Comparison of ENCODE assay signal across 18 mouse cellular contexts in the genomic region with DNA sequence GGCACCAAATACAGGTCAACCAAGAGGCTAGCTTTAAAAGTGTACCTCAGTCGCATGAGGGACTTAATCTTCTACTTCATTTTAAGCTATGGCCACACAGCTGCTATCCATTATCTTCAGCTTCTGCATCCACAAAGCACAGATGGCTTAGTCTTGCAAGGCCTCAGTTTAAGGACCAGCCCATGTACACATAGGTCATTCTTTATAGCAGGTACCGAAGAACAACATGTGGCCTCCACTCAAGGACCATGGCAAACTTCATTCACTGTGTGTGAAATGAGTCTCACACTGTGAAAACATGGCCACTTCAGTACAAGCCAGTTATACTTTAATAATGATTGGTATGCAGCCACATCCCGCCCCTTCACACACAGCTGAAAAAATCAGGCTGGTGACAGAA. TPM values are rescaled to one million over a fixed set of nuclear protein-coding genes. Genes with fewer than 3 reads are reported as not detected.
DNase-seq lines count a peak whose midpoint lies in the region; ATAC-seq and TF ChIP-seq lines count a peak whose summit lies in the region.
"Had no signal": no experiment of that assay in that cellular context is flagged by ENCODE, and none has a peak within 500 bp of the region (broad histone marks: within the 10 kb centered on the region; RNA-seq: fewer than 3 reads in every experiment).

No protein-coding gene starts in this region.

- no peak for TF ChIP-seq CTCF in kidney, postnatal 0 days (IDR thresholded peaks at IDR 0.05; ENCODE audit: low read depth)

- H3K27me3 ChIP-seq in kidney, postnatal 0 days (ENCODE audit: insufficient read depth, low read length), result no peaks in the 10 kb centered on the region
- H3K27me3 ChIP-seq in kidney, embryonic 15.5 days, result 0 out of 2 replicates have a peak, but pooled peaks cover 3% of the 10 kb centered on the region
- H3K27me3 ChIP-seq: heart, embryonic 15.5 days; liver, embryonic 13.5 days had no signal

- DNase-seq in kidney, postnatal 0 days (ENCODE audit: low spot score), result peak; percentile 21
- DNase-seq in retina, postnatal 1 day, result peak; percentile 30
- DNase-seq in retina, embryonic 14.5 days (ENCODE audit: low spot score), result no peak
- DNase-seq in hindlimb bud, embryonic 11.5 days (ENCODE audit: extremely low spot score, low read depth, low spot score), result peak; percentile 44
- DNase-seq in right cerebral cortex, adult 2 months (ENCODE audit: low spot score in 2 of 2), result no peak
- no peak for DNase-seq in frontal cortex, postnatal 10 days (ENCODE audit: low spot score in 2 of 2)
- DNase-seq: cerebellum, adult 9-10 months; gastrocnemius, postnatal 10 days; heart, adult 18-20 months; kidney, adult 9 months; liver, embryonic 13.5 days; right cerebral cortex, adult 18-20 months; thymus, postnatal 14 days had no signal

- no peaks in the 10 kb centered on the region for H3K9me3 ChIP-seq in kidney, postnatal 0 days (replicated peaks; ENCODE audit: low read length)
- no peaks in the 10 kb centered on the region for H3K9me3 ChIP-seq in kidney, embryonic 15.5 days (replicated peaks)
- H3K9me3 ChIP-seq: heart, embryonic 15.5 days; liver, embryonic 13.5 days; megakaryocyte, embryonic 14.5 days had no signal

- no peak for ATAC-seq in kidney, postnatal 0 days (replicated peaks; ENCODE audit: low FRiP score, low read depth)
- ATAC-seq in kidney, embryonic 15.5 days (replicated peaks; ENCODE audit: low FRiP score), result no peak
- ATAC-seq: midbrain, embryonic 16.5 days had no signal

- WGBS in kidney, postnatal 0 days, result 65% methylated on average over 3 of the region's 3 CpGs
- WGBS in kidney, embryonic 15.5 days, result 67% methylated on average over 3 of the region's 3 CpGs

- H3K4me2 ChIP-seq in kidney, postnatal 0 days (ENCODE audit: low read length), result no peak overlapping the region
- no peak overlapping the region for H3K4me2 ChIP-seq in kidney, embryonic 15.5 days
- H3K4me2 ChIP-seq: heart, embryonic 15.5 days; liver, embryonic 13.5 days had no signal

- H3K9ac ChIP-seq in kidney, postnatal 0 days (ENCODE audit: low read depth, low read length), result no peak overlapping the region
- H3K9ac ChIP-seq in kidney, embryonic 15.5 days, result no peak overlapping the region
- H3K9ac ChIP-seq: heart, embryonic 15.5 days; liver, embryonic 13.5 days had no signal

- H3K4me1 ChIP-seq in kidney, postnatal 0 days (replicated peaks; ENCODE audit: insufficient read depth, low read length), result no peaks in the 10 kb centered on the region
- H3K4me1 ChIP-seq in kidney, embryonic 15.5 days, result 0 out of 2 replicates have a peak, but pooled peaks cover 4% of the 10 kb centered on the region
- H3K4me1 ChIP-seq: heart, embryonic 15.5 days; liver, embryonic 13.5 days had no signal

- no peak overlapping the region for H3K4me3 ChIP-seq in kidney, postnatal 0 days (replicated peaks; ENCODE audit: low read depth, low read length)
- H3K4me3 ChIP-seq in kidney, embryonic 15.5 days (replicated peaks), result no peak overlapping the region
- H3K4me3 ChIP-seq: heart, embryonic 15.5 days; liver, embryonic 13.5 days; megakaryocyte, embryonic 14.5 days had no signal

- H3K36me3 ChIP-seq in kidney, postnatal 0 days (ENCODE audit: insufficient read depth, low read length), result no peaks in the 10 kb centered on the region
- no peaks in the 10 kb centered on the region for H3K36me3 ChIP-seq in kidney, embryonic 15.5 days
- H3K36me3 ChIP-seq: heart, embryonic 15.5 days; liver, embryonic 13.5 days had no signal

- no peak overlapping the region for H3K27ac ChIP-seq in kidney, postnatal 0 days
- no peak overlapping the region for H3K27ac ChIP-seq in kidney, embryonic 15.5 days
- H3K27ac ChIP-seq: heart, embryonic 15.5 days; liver, embryonic 13.5 days had no signal

RNA-seq across cellular contexts. Expression of gene Dnah14, which starts 34.8 kb away (rescaled TPM):
- polyA plus RNA-seq in kidney, postnatal 0 days (2015; fragmentation: Nextera tagmentation; extraction: Ambion mirVana), result 0.88 and 1.1 TPM in 2 replicates
- polyA plus RNA-seq in kidney, embryonic 15.5 days (2015; fragmentation: Nextera tagmentation; extraction: Ambion mirVana), result 1.4 and 2.0 TPM in 2 replicates
- polyA plus RNA-seq: small intestine, adult 2 months had no signal

Comparison
In these comparisons a context has a peak if more than half of its experiments do, and no peak if none do; other contexts are left out.
1. DNase-seq: peak in kidney, postnatal 0 days (single experiment), retina, postnatal 1 day (single experiment) and hindlimb bud, embryonic 11.5 days (single experiment); none in retina, embryonic 14.5 days (single experiment), right cerebral cortex, adult 2 months (0 of 2) and frontal cortex, postnatal 10 days (0 of 2).